Mouse (Mus musculus): Measurements from ENCODE around the gene Opn1mw.

GRCm38 (mm10) chrX:74114036-74114435 lies 13.2 kb upstream of the Opn1mw start:
- TF ChIP-seq POLR2A (IDR thresholded peaks at IDR 0.05; ENCODE audit: low read depth, low read length) (no peak), CTCF (IDR thresholded peaks at IDR 0.05; ENCODE audit: extremely low read depth, insufficient read depth, insufficient read length, insufficient replicate concordance) (no peak)
